Mouse (Mus musculus): ENCODE data around the gene Washc2. TPM values are rescaled to one million over a fixed set of nuclear protein-coding genes. Genes with fewer than 3 reads are reported as not detected.

Washc2 gene
- polyA plus RNA-seq, 1 experiment from 2014 or later, result 63.8 TPM

DNA sequence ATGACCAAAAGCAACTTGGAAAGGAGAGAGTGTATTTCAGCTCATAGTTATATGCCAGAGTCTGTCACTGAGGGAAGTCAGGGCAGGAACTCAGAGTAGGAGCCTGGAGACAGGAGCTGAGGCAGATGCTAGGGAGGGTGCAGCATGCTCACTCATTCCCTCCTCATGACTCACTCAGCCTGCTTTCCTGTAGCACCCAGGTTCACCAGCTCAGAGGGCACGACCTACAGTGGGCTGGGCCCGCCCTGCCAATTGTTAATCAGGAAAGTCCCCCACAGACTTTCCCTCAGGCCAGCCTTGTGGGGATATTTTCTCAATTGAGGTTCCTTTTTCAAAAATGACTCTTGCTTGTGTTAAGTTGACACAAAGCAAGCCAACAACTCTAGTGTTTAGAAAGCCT lies 32.5 kb downstream of the Washc2 start:
- H3K9me3 ChIP-seq (ENCODE audit: control insufficient read depth, low read length), result no peaks in the 10 kb centered on the region
- no peak overlapping the region for H3K4me3 ChIP-seq (replicated peaks; ENCODE audit: low read length)
- no peaks in the 10 kb centered on the region for H3K27me3 ChIP-seq (ENCODE audit: control insufficient read depth, insufficient read depth, low read length)
- H3K27ac ChIP-seq, result no peak overlapping the region
- no peaks in the 10 kb centered on the region for H3K4me1 ChIP-seq (replicated peaks; ENCODE audit: control insufficient read depth, insufficient read depth, low read length)
- peaks cover 83% of the 10 kb centered on the region for H3K36me3 ChIP-seq (replicated peaks; ENCODE audit: control insufficient read depth, insufficient read depth)
- H3K4me2 ChIP-seq (replicated peaks), result no peak overlapping the region
- WGBS, result 85% methylated on average over 2 of the region's 2 CpGs
- no peak for DNase-seq (ENCODE audit: low spot score)
- H3K9ac ChIP-seq, result no peak overlapping the region
- ATAC-seq (ENCODE audit: low FRiP score), result no peak

DNA sequence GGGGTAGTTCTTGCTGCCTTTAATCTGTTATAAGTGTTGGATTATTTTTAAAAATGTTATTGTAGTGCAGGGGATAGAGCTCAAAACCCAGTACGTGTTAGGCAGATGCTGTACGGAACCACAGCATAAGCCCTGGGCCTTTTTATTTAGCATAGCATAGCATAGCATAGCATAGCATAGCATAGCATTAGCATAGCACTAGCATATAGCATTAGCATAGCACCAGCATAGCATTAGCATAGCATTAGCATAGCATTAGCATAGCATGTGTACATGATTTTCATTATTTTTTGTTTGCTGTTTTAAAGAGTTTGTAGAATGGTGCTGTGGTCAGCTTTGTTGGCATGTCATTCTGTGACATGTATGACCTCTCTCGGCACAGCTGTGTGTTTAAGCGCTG lies 51.8 kb downstream of the Washc2 start:
- Histone ChIP-seq H3K27me3 (ENCODE audit: control insufficient read depth, insufficient read depth, low read length) (no peaks in the 10 kb centered on the region), H3K9me3 (ENCODE audit: control insufficient read depth, low read length) (no peaks in the 10 kb centered on the region), H3K4me3 (replicated peaks; ENCODE audit: low read length) (no peak overlapping the region), H3K9ac (no peak overlapping the region), H3K4me1 (replicated peaks; ENCODE audit: control insufficient read depth, insufficient read depth, low read length) (no peaks in the 10 kb centered on the region), H3K4me2 (replicated peaks) (no peak overlapping the region), H3K27ac (no peak overlapping the region), H3K36me3 (replicated peaks; ENCODE audit: control insufficient read depth, insufficient read depth) (peaks cover 78% of the 10 kb centered on the region)
- ATAC-seq (ENCODE audit: low FRiP score) (no peak), DNase-seq (ENCODE audit: low spot score) (no peak)
- WGBS, result 80% methylated on average over 4 of the region's 4 CpGs

DNA sequence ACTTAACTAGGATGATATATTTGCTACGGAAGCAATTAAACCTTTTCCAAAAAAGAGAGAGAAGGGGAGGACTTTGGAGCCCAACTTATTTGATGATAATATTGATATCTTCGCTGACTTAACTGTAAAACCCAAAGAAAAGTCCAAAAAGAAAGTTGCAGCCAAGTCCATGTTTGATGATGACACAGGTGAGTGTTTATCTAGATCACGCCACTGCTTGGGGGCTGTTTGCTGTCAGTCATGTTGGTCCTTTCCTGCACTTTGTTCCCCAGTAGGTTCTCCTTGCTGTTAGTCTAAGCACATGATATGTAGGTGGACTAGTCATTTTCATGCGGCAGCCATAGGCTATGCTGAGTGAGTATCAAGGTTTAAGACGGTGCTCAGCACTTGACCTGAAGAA lies 52.6 kb downstream of the Washc2 start:
- WGBS, result 95% methylated on average over 5 of the region's 5 CpGs
- H3K27ac ChIP-seq, result no peak overlapping the region
- H3K4me1 ChIP-seq (replicated peaks; ENCODE audit: control insufficient read depth, insufficient read depth, low read length), result peaks cover 7% of the 10 kb centered on the region
- H3K9me3 ChIP-seq (ENCODE audit: control insufficient read depth, low read length), result no peaks in the 10 kb centered on the region
- no peak overlapping the region for H3K9ac ChIP-seq
- no peak for DNase-seq (ENCODE audit: low spot score)
- no peaks in the 10 kb centered on the region for H3K27me3 ChIP-seq (ENCODE audit: control insufficient read depth, insufficient read depth, low read length)
- H3K4me3 ChIP-seq (replicated peaks; ENCODE audit: low read length), result no peak overlapping the region
- H3K36me3 ChIP-seq (replicated peaks; ENCODE audit: control insufficient read depth, insufficient read depth), result peaks cover 69% of the 10 kb centered on the region
- ATAC-seq (ENCODE audit: low FRiP score), result no peak
- H3K4me2 ChIP-seq (replicated peaks), result no peak overlapping the region

DNA sequence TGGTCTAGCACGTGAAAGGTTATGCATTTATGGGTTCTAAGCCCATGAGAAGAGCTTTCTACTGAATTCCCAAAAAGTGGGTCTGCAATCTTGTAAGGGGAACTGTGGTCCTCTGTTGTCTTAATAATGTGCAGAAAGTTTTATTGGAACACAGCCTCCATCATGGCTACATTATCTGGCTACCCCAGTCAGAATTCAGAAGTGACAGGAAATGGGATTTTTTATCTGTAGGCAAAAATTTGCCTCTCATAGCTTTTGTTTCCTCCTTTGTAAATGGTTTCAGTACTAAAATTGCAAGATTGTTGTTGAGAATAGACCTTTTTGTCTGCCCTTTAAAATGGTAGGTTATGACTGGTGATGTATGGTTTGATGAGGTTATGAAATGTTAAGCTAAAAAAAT lies 55.0 kb downstream of the Washc2 start:
- peaks cover 19% of the 10 kb centered on the region for H3K4me1 ChIP-seq (replicated peaks; ENCODE audit: control insufficient read depth, insufficient read depth, low read length)
- no peaks in the 10 kb centered on the region for H3K9me3 ChIP-seq (ENCODE audit: control insufficient read depth, low read length)
- H3K4me2 ChIP-seq (replicated peaks), result no peak overlapping the region
- H3K27ac ChIP-seq, result no peak overlapping the region
- ATAC-seq (ENCODE audit: low FRiP score), result no peak
- H3K4me3 ChIP-seq (replicated peaks; ENCODE audit: low read length), result no peak overlapping the region
- no peak overlapping the region for H3K9ac ChIP-seq
- 100% methylated on average over 1 of the region's 1 CpGs for WGBS
- no peak for DNase-seq (ENCODE audit: low spot score)
- peaks cover 47% of the 10 kb centered on the region for H3K36me3 ChIP-seq (replicated peaks; ENCODE audit: control insufficient read depth, insufficient read depth)
- no peaks in the 10 kb centered on the region for H3K27me3 ChIP-seq (ENCODE audit: control insufficient read depth, insufficient read depth, low read length)

DNA sequence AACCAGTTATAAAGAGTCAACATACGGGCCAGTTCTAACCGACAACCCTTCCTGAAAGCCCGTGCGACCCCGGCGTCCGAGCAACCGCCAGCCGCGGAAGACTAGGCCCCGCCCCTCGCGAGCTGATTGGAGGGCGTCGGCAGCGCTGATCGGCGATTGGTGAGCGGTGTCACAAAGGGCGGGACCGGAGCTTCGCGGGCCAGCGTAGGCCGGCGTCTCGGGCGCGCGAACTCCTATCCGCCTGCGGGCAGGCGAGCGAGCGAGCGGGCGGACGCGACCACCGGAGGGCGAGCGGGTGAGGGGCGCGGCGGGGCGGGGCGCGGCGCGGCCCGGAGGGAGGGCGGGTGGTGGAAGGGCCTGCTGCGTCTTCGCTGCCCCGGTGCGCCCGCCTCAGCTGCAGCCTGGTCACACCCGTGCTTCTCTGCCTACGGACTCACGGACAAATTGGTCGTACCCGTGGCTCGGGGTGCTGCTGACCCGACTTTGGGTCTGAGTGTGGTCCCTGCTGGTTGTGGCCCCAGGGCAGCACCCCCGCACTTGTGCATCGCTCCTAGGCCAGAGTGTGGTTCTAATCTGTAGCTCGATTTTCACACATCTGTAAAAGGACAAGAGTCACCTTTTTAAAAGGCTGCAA lies 56.3 kb downstream of the Washc2 start, which contains the start of gene Zfand4:
Gene Zfand4, plus strand, starts transcription at position 205 of the 634 bp plus-strand sequence.
- no peaks in the 10 kb centered on the region for H3K9me3 ChIP-seq (ENCODE audit: control insufficient read depth, low read length)
- DNase-seq (ENCODE audit: low spot score), result peak; percentile 91

DNA sequence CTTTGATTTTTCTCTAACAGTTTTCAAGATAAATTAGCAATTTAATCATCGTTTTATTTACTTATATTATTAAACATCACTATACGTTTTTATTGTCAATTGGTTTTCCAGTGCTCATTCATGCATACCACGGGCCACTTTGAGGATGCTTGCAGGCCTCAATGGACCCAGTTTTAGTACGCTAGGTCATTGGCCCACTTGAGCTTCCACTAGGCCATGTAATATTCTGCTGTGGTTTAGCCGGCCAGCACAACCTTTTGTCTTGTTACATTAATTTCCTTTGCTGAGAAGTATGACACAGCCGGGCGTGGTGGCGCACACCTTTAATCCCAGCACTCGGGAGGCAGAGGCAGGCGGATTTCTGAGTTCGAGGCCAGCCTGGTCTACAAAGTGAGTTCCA lies 57.0 kb downstream of the Washc2 start:
- peak overlapping the region; percentile 81 for H3K9ac ChIP-seq
- H3K9me3 ChIP-seq (ENCODE audit: control insufficient read depth, low read length), result no peaks in the 10 kb centered on the region
- ATAC-seq (ENCODE audit: low FRiP score), result no peak
- no peaks in the 10 kb centered on the region for H3K27me3 ChIP-seq (ENCODE audit: control insufficient read depth, insufficient read depth, low read length)
- H3K36me3 ChIP-seq (replicated peaks; ENCODE audit: control insufficient read depth, insufficient read depth), result peaks cover 30% of the 10 kb centered on the region
- peak overlapping the region; percentile 73 for H3K4me2 ChIP-seq (replicated peaks)
- H3K27ac ChIP-seq, result no peak overlapping the region
- no peak for DNase-seq (ENCODE audit: low spot score)
- 79% methylated on average over 11 of the region's 11 CpGs for WGBS
- H3K4me3 ChIP-seq (replicated peaks; ENCODE audit: low read length), result peak overlapping the region; percentile 66
- H3K4me1 ChIP-seq (replicated peaks; ENCODE audit: control insufficient read depth, insufficient read depth, low read length), result peaks cover 19% of the 10 kb centered on the region

More for the DNA sequence above, 56.3 kb downstream of the Washc2 start, which contains the start of gene Zfand4:
- H3K9ac ChIP-seq, result peak within 1 kb of the TSS; percentile 81
- peak within 1 kb of the TSS; percentile 73 for H3K4me2 ChIP-seq (replicated peaks)
- no peaks in the 10 kb centered on the region for H3K27me3 ChIP-seq (ENCODE audit: control insufficient read depth, insufficient read depth, low read length)
- H3K4me3 ChIP-seq (replicated peaks; ENCODE audit: low read length), result peak within 1 kb of the TSS; percentile 66
- H3K27ac ChIP-seq, result no peak within 1 kb of the TSS; the same call in 1 of the 2 replicates
- peak; percentile 96 for ATAC-seq (ENCODE audit: low FRiP score)
- peaks cover 19% of the 10 kb centered on the region for H3K4me1 ChIP-seq (replicated peaks; ENCODE audit: control insufficient read depth, insufficient read depth, low read length)
- H3K36me3 ChIP-seq (replicated peaks; ENCODE audit: control insufficient read depth, insufficient read depth), result peaks cover 34% of the 10 kb centered on the region
- under 1% methylated on average over 47 of the region's 67 CpGs for WGBS

DNA sequence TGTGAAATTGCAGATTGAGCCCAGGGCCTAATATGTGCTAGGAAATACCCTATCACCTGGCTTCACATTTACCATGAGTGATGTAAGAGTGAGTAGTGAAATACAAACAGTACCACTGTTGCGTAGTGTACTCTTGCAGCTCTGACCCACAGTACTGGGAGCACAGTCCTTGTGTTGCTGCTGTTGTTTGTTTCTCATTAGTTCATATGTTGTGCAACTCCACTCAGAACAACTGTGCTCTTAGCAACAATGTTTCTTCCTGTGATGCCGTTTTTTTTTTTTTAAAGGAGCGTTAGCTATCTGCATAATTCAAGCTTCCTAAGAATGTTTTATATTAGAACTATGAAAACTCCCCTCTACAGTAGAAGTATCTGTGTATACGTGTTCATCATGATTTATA lies 57.8 kb downstream of the Washc2 start:
- H3K36me3 ChIP-seq (replicated peaks; ENCODE audit: control insufficient read depth, insufficient read depth), result peaks cover 23% of the 10 kb centered on the region
- H3K9ac ChIP-seq, result peak overlapping the region; percentile 34; the same call in 1 of the 2 replicates
- ATAC-seq (ENCODE audit: low FRiP score) (no peak), DNase-seq (ENCODE audit: low spot score) (no peak)
- no peaks in the 10 kb centered on the region for H3K9me3 ChIP-seq (ENCODE audit: control insufficient read depth, low read length)
- H3K27ac ChIP-seq, result no peak overlapping the region; the same call in 1 of the 2 replicates
- H3K4me3 ChIP-seq (replicated peaks; ENCODE audit: low read length), result no peak overlapping the region
- peaks cover 19% of the 10 kb centered on the region for H3K4me1 ChIP-seq (replicated peaks; ENCODE audit: control insufficient read depth, insufficient read depth, low read length)
- WGBS, result 58% methylated on average over 4 of the region's 4 CpGs
- no peaks in the 10 kb centered on the region for H3K27me3 ChIP-seq (ENCODE audit: control insufficient read depth, insufficient read depth, low read length)
- peak overlapping the region; percentile 73 for H3K4me2 ChIP-seq (replicated peaks)

DNA sequence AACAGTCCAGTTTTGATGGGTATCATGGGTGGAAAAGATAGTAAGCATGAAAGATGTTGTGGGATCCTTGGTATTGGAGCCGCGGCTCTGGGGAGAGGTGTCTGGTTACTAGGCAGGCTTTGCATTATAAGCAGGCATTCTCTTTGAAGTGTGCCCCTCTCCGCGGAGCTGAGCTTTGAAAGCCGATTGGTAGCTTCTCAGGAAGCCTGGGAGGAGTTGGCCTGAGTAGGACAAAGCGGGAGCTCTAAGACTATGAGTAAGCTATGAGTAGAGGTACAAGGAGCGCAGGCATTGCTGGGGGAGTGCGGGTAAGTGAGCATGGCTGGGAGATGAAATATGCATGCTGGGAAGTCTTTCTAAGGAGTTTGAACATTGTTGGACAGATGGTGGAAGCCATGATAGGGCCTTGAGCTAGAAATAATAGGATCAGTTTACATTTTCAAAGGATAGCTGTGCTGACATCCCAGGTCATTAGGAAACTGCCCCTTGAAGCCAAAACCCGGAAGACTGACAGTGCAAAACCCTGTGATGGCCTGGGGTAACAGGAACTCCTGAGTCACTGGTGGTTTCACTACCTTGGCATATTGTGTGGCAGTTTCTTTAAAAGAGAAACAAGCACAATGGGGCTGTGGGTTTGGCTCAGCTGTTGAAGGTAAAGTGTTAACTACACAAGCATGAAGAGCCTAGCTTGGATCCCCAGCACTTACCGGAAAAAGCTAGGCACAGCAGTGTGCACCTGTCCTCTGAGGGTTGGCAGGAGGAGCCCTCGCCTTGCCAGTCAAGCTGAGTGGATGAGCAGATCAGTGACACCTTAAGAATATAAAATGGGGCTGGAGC lies 58.7 kb downstream of the Washc2 start:
- H3K36me3 ChIP-seq (replicated peaks; ENCODE audit: control insufficient read depth, insufficient read depth), result peaks cover 15% of the 10 kb centered on the region; the same call in 1 of the 2 replicates
- peak overlapping the region; percentile 73 for H3K4me2 ChIP-seq (replicated peaks)
- H3K9ac ChIP-seq, result peak overlapping the region; percentile 34
- ATAC-seq (ENCODE audit: low FRiP score), result peak; percentile 49; the same call in 1 of the 2 replicates
- peaks cover 19% of the 10 kb centered on the region for H3K4me1 ChIP-seq (replicated peaks; ENCODE audit: control insufficient read depth, insufficient read depth, low read length)
- no peaks in the 10 kb centered on the region for H3K27me3 ChIP-seq (ENCODE audit: control insufficient read depth, insufficient read depth, low read length)
- no peaks in the 10 kb centered on the region for H3K9me3 ChIP-seq (ENCODE audit: control insufficient read depth, low read length)
- peak; percentile 69 for DNase-seq (ENCODE audit: low spot score)
- WGBS, result 17% methylated on average over 11 of the region's 11 CpGs
- H3K4me3 ChIP-seq (replicated peaks; ENCODE audit: low read length), result peak overlapping the region; percentile 9; the same call in 1 of the 2 replicates
- peak overlapping the region; percentile 54; the same call in 1 of the 2 replicates for H3K27ac ChIP-seq

DNA sequence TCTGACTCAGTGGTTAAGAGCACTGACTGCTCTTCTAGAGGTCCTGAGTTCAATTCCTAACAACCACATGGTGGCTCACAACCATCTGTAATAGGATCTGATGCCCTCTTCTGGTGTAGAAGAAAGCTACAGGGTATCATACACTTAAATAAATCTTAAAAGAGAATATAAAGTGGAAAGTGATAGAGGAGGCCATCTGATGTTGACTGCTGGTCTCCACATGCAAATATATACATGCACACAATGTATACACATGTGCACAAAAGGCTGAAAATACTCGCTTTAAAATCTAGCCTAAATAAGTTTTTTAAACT lies 59.2 kb downstream of the Washc2 start:
- no peaks in the 10 kb centered on the region for H3K9me3 ChIP-seq (ENCODE audit: control insufficient read depth, low read length)
- 98% methylated on average over 1 of the region's 1 CpGs for WGBS
- H3K4me1 ChIP-seq (replicated peaks; ENCODE audit: control insufficient read depth, insufficient read depth, low read length), result peaks cover 19% of the 10 kb centered on the region
- H3K4me3 ChIP-seq (replicated peaks; ENCODE audit: low read length), result no peak overlapping the region
- no peak overlapping the region for H3K9ac ChIP-seq
- 0 out of 2 replicates have a peak overlapping the region, but pooled peaks have one; percentile 73 for H3K4me2 ChIP-seq (replicated peaks)
- peaks cover 10% of the 10 kb centered on the region; the same call in 1 of the 2 replicates for H3K36me3 ChIP-seq (replicated peaks; ENCODE audit: control insufficient read depth, insufficient read depth)
- H3K27ac ChIP-seq, result no peak overlapping the region
- no peak for ATAC-seq (ENCODE audit: low FRiP score)
- H3K27me3 ChIP-seq (ENCODE audit: control insufficient read depth, insufficient read depth, low read length), result no peaks in the 10 kb centered on the region
- DNase-seq (ENCODE audit: low spot score), result no peak
